Mouse (Mus musculus): ENCODE data around the gene Dlk2.

Gene Dlk2

DNA sequence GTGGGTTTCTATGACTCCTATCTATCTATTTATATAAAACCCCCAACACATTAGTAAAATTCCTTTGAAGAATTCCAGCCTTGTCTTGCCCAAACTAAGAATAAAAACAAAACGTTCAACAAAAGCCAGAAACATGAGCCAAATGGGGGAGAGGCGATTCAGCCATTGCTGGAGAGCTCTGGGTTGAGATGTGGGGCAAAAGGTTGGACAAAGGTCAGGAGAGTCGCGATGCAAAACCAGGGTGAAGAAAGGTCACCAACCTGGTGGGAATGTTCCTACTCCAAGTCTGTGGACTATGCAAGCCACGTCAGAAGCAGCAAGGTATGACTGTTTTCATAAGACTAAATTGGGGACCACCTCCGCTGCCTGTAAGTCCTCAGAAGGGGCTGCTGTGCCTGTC, 23.3 kb downstream of the Dlk2 start:
- DNase-seq (ENCODE audit: low spot score in 2 of 2) = no peak

DNA sequence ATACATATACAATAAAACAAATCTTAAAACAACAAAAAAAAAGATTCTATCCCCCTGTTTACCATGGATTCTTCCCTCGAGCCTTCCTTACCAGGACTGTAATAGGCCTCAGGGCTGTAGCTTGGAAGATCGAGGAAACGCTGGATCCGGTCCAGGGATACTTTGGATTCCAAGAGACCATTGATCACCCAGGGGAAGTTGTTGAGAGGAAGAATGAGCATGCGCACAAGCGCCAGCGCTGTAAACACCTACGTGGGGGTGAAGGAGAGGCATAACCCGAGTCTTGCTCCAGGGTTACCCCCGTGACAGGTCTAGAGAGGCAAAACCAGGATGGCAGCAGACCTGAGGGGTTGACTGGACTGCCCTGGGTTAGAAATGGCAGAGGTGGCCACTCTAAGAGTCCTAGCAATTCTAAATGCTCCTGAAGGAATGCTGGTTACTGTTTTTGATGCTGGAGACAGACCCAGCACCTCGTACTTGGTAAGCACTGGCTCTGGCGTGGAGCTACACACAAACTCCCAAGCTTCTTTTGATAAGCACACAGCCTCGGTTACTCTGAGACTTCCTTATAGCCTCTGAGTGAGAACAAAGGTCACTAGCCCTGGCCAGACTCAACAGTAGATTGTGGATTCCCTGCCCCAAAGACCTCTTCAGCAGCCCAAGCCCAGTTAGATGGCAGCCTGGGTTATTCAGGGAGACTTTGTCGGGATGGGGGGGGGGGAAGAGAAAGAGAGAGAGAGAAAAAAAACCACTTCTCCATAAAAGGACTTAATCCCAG, 25.0 kb downstream of the Dlk2 start:
- DNase-seq (ENCODE audit: low spot score in 2 of 2) = no peak

DNA sequence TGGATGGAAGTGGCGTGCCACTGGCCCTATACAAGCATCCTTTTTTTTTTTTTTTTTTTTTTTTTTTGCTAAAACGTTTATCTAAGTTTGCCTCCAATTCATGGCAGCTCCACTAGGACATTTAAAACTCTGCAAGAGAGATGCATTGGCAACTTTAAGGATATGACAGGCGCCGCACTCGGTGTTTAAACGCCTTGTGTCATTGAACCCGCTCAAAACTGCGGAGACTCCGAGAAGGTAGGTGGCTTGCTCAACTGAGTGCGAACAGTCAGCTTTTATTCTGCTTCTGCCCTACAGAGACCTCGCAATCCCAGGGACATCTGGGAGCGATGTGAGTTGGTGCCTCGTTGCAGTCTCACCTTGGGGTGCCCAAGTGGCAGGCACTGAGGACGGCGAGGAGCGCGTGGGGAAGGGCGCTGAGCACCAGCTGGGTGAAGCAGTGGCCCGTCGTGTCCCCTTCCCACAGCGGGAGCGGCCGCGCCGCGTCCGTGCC, 30.2 kb downstream of the Dlk2 start:
- DNase-seq (ENCODE audit: low spot score in 2 of 2) = no peak

DNA sequence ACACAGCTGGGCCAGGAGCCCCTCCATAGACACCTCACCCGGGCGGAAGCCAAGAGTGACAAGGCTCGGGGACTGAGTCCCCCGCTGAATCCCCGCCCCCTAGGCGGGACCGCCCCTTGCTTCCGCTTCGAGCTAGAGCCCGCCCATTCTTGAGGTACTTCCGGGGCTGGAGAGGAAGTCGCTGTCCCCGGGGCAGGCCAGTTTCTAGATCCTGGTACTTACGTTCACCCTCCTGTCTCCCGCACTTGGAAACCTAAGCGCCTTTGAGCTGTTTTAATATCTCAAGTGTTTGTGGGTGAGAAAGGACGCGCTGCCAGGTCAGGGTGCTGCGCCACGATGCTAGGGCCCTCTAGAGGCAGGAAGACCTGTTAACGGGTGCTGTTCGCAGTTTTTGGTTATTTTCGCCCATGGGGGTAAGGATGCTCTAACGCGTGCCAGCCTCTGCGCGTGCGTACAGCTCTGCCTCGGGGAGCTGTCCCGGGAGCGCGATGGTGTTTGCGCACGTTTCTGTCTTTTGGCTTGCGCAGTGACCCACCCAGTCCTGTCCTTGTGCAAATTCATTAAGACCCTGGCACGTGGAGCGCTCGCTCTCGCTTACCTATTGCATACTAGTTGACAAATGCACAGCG, 30.8 kb downstream of the Dlk2 start, which contains the start of gene Abcc10:
Gene Abcc10, minus strand, starts transcription at position 447 of the 629 bp plus-strand sequence.
- DNase-seq (ENCODE audit: low spot score in 2 of 2) = peak; percentile 96 to 97

DNA sequence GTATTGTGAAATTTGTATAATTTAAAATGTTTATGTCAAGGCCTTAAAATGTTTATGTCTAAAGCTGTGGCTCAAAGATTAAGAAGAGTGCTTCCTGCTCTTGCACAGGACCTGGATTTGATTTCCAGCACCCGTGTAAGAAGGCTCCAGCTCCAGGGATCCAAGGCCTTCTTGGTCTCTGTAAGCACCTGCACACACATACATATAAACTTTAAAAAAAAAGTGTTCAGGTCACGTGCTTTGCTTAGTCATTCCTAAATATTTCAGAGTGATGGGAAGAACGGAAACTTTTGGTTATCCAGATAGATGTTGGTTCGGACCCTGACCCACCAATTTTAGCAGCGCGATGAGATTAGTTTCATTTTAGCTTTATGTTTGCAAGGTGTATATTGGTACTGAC, 31.5 kb downstream of the Dlk2 start:
- DNase-seq (ENCODE audit: low spot score in 2 of 2) = no peak

DNA sequence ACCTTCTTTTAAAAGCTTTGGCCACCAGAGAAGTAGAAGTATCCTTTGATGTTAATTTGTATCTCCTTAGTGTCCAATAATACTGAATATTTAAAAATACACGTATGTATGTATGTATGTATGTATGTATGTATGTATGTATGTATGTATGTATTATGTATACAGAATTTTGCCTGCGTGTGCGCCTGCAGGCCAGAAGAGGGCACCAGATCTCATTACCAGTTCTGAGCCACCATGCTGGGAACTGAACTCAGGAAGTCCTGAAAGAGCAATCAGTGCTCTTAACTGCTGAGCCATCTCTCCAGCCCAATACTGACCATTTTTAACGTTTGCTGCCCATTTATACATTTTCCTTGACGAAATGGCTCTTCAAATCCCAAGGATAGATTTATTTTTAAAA, 39.3 kb downstream of the Dlk2 start:
- DNase-seq (ENCODE audit: low spot score in 2 of 2) = no peak

DNA sequence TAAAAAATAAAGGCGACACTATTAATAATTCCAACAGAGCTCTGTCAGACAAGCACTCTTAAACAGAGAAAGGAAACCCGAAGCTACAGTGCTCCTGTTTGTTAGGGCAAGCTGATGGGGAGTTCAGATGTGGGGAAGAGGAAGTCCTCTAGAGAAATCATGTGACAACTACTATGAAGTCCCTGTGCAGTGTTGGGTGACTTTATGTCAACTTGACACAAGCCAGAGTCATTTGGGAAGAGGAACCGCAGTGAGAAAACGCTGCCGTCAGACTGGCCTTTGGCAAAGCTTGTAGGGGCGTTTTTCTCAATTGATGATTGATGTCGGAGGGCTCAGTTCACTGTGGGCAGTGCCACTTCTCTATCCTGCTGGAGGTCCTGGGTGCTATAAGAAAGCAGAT, 44.0 kb downstream of the Dlk2 start:
- no peak for DNase-seq (ENCODE audit: low spot score in 2 of 2)

DNA sequence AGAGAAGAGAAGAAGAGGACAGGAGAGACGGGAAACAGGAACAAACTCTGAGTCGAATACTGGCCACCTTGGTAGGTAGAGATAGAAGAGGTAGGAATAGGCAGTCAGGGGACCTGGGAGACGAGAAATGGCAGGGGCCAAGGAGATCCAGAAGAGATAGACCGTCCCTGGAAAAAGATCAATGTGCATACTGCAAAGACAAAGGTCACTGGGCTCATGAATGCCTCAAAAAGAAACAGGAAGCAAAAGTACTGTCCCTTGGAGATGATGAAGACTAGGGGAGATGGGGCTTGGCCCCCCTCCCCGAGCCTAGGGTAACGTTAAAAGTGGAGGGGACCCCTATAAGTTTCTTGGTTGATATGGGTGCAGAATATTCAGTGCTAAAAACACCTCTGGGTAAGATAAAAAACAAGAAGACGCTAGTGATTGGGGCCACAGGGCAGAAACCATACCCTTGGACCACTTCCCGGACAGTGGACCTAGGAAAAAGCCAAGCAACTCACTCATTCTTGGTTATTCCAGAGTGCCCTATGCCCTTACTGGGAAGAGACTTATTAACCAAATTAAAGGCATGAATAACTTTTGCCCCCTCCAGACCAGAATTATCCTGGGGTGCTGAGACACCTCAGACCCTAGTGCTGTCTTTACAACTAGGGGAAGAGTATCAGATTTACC, 53.9 kb downstream of the Dlk2 start:
- no peak for DNase-seq (ENCODE audit: low spot score in 2 of 2)
